Mouse (Mus musculus) large intestine, adult 2 months (tissue): ENCODE results near the gene Naif1. TPM values are rescaled to one million over a fixed set of nuclear protein-coding genes. Genes with fewer than 3 reads are reported as not detected.
A peak's percentile ranks its signal among the peaks of the same experiment; 100 is the strongest.

Experiments
- DNase-seq: peaks from one replicate; pipeline ENCODE4 v3.0.0-alpha.2; 2012; ENCODE audit warnings: low read depth, low spot score
- WGBS: fragments of 180-500 bp; shearing (Covaris S2); methylation state at CpG from one replicate; pipeline ENCODE4 v1.1.7; 2018; 5-methylcytosine and 5-hydroxymethylcytosine counted together
- polyA plus RNA-seq: library from polyadenylated mRNA; depleted of rRNA; stranded (reverse); fragments of >200 nt; gene quantifications from 2 replicates; pipeline ENCODE4 v1.2.3, GENCODE M21; 2012; rRNA removed

Gene Naif1
- 3.8 and 4.3 TPM in 2 replicates for polyA plus RNA-seq

DNA sequence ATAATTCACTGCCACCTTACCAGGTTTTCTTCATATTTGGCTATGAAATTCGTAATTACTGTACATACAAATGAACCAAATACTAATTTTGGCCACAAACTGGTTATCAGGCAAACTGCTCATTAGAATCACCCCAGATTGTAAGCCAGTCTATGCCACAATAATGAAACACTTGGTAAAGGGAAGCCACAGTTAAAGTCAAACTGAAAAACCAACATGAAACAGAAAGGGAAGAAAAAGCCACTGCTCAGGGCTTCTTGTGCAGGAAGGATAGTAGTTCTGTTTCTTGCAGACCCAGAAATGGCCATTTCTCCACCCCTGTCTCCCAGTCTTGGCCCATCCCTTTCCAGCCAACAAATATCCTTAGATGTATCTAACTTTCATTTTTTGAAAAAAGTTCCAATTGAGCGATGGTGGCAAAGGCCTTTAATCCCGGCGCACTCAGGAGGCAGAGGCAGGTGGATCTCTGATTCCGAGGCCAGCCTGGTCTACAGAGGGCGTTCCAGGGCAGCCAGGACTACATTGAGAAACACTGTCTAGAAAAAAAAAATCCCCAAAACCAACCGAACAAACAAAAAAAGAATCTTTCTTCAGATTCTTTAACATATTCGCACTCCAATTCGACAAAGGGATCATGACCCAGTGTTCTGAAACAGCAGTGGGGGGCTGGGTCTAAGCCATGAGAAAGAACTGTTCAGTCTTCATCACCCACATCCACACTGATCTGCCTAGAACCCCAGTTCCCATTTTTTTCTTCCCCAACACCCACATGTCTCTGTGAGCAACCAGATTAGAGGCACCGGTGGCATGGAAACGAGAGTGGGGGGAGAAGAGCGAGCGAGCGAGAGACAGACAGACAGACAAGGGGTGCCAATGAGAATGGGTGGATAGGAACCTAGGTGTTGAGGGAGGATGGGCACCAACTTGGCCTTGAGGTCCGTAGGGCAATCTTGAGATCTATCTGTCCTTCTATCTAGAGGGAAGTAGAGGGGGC is at the start of gene Naif1:
Naif1 (plus strand) TSS at position 697 of the 994 bp plus-strand sequence.
- no peak for DNase-seq
- 47% methylated on average over 15 of the region's 15 CpGs for WGBS

DNA sequence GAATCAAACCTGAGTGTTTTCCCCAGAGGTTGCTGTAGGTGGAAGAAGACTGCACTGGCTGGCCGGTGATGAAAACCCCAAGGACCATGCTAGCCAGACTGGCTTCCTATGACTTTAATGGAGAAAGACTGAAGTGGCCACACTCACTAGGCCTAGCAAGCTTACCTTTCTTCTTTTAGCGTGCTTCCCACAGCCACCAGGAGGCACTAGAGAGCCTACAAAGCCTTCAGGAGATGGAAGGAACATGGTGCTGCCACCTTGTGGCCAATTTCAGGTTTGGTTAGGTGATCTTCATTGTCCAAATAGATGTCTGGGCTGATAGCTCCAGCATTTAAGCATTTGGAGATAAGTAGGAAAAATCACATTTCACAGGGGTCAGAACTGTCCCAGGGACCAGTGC is 45.6 kb upstream of the Naif1 start:
- DNase-seq: peak; percentile 100
- 20% methylated on average over 2 of the region's 2 CpGs for WGBS

- 74% methylated on average over 7 of the region's 7 CpGs for WGBS
- no peak for DNase-seq
These were observed 43.0 kb upstream of the Naif1 start for GRCm38 (mm10) chr2:32407144-32407824.

GRCm38 (mm10) chr2:32408429-32409424 is 41.5 kb upstream of the Naif1 start:
- 60% methylated on average over 25 of the region's 25 CpGs for WGBS
- DNase-seq: no peak

DNA sequence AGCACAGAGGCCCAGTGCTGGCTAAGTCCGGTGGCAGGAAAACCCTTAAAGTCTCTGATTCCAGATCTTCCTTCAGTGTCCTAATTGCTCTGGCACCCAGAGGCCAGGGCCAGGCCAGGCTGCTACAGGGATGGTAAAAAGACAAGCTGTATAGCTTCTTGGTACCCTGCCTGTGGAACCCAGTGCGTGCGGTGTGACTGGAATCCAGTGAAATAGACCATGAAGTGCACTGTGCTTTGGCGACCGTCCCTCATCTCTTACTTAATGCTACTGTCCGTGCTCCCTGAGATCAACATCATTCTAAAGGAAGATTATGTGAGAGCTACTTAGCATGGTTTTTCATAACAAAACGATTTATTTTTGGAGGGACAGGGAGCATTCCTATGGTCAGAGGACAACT is 38.9 kb upstream of the Naif1 start:
- DNase-seq: no peak
- 86% methylated on average over 7 of the region's 7 CpGs for WGBS

DNA sequence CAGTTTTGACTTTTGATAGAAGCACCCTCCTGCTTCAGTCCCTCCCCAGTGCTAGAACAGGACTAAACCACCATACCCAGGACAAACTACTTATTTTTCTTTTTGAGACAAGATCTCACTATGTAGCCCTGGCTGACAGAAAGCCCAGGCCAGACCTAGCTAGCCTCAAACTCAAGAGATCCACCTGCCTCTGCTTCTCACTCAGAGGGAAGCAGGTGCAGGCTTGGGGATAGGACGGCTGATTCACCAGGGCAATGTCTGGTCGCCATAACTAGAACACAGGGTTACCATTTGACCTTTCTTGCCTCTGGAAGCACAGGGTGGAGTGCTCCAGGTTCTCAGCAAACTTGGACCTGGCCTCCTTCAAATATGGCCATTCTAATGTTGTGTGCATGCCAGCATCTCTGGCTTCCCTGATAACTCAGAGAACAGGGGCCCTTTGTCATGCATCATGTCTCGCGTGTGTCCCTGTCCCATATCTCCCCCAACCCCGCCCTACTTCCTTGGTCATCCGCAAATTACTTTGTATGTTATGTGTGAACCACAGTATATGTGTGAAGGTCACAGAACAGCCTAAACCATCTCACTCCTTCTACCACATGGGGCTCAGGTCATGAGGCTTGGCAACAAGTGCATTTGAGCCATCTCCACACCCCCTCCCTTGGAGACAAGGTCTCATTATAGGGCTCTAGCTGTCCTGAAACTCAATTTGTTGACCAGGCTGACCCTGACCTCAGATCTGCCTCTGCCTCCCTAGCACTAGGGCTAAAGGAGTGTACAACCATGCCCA is 37.3 kb upstream of the Naif1 start:
- 74% methylated on average over 6 of the region's 6 CpGs for WGBS
- no peak for DNase-seq

- no peak for DNase-seq
- WGBS: 50% methylated on average over 5 of the region's 5 CpGs
These were observed 36.3 kb upstream of the Naif1 start for GRCm38 (mm10) chr2:32413936-32414335.

GRCm38 (mm10) chr2:32415801-32416200 is 34.5 kb upstream of the Naif1 start:
- 93% methylated on average over 12 of the region's 12 CpGs for WGBS

GRCm38 (mm10) chr2:32416556-32416955 is 33.7 kb upstream of the Naif1 start:
- DNase-seq: no peak
- 80% methylated on average over 2 of the region's 2 CpGs for WGBS

More at GRCm38 (mm10) chr2:32415801-32416200, 34.5 kb upstream of the Naif1 start:
- DNase-seq: no peak

- DNase-seq: no peak
- WGBS: 85% methylated on average over 8 of the region's 8 CpGs
These were observed 32.8 kb upstream of the Naif1 start for GRCm38 (mm10) chr2:32417486-32417885.

GRCm38 (mm10) chr2:32418430-32419151 is 31.7 kb upstream of the Naif1 start:
- 73% methylated on average over 12 of the region's 12 CpGs for WGBS
- no peak for DNase-seq

- WGBS: 61% methylated on average over 3 of the region's 3 CpGs
- no peak for DNase-seq
These were observed 30.9 kb upstream of the Naif1 start for GRCm38 (mm10) chr2:32419359-32419758.

- 85% methylated on average over 12 of the region's 12 CpGs for WGBS
- DNase-seq: no peak
These were observed 30.1 kb upstream of the Naif1 start for GRCm38 (mm10) chr2:32420066-32420608.

- DNase-seq: no peak
- 69% methylated on average over 6 of the region's 6 CpGs for WGBS
These were observed 29.6 kb upstream of the Naif1 start for GRCm38 (mm10) chr2:32420647-32421046.

- no peak for DNase-seq
- 85% methylated on average over 6 of the region's 6 CpGs for whole genome bisulfite sequencing
These were observed 28.4 kb upstream of the Naif1 start for GRCm38 (mm10) chr2:32421851-32422251.

DNA sequence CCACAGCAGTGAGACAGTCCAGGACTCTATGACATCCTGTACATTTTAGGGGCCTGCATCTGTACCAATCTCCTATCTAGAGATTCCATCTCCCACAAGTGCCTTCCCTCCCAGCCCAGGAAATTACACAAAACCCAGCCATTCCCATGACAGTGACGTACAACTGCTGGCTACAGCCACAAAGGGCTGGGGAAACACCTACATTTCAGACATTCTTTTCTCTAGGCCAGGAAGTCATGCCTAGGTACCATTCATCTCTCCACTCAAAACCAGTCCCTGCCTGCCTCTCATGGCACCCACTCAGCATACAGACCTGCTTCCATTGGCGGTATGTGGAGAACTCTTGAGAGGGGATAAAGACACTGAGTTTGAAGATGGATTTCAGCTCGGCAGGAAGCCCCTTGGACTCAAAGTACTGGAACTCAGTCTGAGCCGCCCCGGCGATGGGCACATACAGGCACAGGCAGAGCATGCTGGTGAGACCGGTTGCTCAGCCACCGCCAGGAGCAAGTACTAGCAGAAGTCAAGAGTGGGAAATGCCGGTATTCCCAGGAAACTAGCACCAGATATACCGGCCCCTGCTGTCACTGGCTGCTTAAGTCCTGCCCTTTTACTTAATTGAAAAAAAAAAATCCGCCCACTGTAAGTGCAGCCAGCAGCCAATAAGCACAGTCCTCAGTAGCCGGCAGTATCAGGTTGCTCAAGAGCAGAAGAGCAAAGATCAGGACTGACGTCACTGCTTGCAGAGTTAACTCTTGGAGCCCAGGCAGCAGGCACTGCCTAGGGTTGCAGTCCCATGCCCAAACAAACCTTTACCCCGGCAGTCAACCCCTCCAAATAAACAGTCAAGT is 26.6 kb upstream of the Naif1 start:
- peak; percentile 92 for DNase-seq
- WGBS: 2% methylated on average over 14 of the region's 14 CpGs

GRCm38 (mm10) chr2:32424796-32425195 is 25.5 kb upstream of the Naif1 start:
- DNase-seq: no peak
- WGBS: 13% methylated on average over 3 of the region's 3 CpGs
